Mouse (Mus musculus): ENCODE results near the gene Olfr707.

DNA sequence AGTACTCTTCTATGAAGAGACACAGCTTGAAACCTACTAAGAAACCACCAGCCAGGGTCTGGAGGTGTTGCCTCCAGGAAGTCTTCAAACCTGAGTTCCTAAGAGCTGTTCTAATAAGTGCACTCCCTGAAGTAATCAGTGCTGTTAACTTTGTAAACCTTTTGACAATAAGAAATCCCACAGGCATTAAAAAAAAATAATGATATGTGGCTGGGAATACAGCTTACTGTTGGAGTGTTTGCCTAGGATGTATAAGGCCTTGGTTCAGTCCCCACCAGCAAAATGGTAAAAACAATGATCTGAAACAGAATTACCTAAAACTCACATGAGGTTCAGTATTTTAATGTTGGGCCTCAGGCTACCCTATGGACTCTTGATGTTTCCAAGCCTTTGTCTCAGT, 31.1 kb upstream of the Olfr707 start, which contains the start of gene Olfr709-ps1:
- no peak for TF ChIP-seq CTCF (IDR thresholded peaks at IDR 0.05; ENCODE audit: low read depth)
- TF ChIP-seq EP300 (IDR thresholded peaks at IDR 0.05; ENCODE audit: low read depth) = no peak

Data from liver, embryonic 14.5 days (tissue).